Mouse (Mus musculus): ENCODE results near the gene Cntnap2.
"Not testable (repeated sequence)": the region's sequence is repeated elsewhere in the genome, so short reads cannot be mapped to it uniquely, and the experiment has no call there.

The Cntnap2 gene

DNA sequence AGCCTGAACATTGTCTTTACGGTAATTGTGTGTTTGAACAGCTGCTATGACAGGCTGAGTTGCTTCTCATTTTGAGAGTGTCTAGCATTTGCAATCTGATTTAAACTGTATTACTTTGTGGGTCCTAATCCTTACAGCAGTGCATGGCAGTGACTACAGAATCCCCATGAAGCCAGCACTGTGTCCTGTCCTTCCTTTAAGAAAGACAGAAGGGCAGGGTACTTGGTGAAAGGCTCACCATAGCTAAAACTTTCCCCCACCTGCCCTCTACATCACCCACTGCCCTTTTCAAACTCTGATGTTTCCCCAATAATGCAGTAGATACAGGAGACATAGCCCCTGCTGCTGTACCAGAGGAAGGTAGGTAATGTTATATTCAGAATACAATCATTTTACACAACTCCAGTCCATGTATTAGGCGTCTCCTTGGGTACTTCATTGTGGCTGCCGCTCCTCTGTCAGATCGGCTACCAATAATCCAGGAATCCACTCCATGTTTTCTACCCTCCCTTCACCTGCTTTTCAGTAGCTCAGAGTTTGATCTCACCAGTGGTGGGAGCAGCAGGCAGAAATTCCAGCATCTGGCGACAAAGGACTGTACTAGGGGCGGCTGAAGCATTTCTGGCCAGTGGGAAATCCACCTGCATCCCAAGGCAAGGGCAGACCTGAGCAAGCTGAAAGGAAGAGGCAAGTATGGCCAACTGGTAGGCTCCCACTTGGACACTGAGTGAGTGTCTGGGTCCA is 2184.9 kb downstream of the Cntnap2 start:
- DNase-seq (ENCODE audit: low spot score), result peak; percentile 24

DNA sequence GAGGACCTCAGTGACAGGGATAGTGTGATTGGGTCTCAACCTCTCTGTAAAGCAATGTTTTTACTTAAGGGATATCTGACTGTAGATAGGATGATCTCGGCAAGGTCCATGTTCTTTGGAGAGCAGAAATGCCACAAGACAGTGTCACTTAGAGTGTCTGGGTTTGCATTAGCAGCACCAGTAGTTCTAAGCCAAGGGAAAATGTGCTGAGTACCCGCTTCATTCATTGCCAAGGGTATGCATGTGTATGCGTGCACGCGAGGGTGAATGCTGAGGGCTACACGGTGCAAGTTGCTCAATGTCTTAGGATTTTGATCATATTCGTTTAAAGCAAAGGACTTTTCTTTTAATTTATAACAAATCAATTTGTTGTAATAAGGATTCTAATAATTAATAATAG is 2185.5 kb downstream of the Cntnap2 start:
- DNase-seq (ENCODE audit: low spot score), result no peak

DNA sequence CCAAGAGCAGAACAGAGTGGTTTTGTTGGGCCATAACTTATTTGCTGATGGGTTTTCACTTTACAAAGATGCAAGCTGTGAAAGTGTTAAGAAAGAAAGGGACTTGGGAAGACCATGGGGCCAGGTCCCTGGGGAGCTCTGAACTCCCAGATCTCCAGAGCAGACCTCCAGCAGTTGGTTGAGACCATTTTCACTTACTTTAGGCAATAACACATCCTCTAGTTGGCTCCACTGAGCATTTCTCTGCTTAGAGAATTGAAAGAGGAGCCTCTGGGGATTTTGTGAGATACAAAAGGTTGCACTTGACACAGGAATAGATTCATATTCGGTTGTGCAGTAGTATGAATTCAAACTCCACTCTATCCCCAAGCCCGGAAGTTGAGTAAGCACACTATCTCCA is 2196.1 kb downstream of the Cntnap2 start:
- DNase-seq (ENCODE audit: low spot score), result no peak

DNA sequence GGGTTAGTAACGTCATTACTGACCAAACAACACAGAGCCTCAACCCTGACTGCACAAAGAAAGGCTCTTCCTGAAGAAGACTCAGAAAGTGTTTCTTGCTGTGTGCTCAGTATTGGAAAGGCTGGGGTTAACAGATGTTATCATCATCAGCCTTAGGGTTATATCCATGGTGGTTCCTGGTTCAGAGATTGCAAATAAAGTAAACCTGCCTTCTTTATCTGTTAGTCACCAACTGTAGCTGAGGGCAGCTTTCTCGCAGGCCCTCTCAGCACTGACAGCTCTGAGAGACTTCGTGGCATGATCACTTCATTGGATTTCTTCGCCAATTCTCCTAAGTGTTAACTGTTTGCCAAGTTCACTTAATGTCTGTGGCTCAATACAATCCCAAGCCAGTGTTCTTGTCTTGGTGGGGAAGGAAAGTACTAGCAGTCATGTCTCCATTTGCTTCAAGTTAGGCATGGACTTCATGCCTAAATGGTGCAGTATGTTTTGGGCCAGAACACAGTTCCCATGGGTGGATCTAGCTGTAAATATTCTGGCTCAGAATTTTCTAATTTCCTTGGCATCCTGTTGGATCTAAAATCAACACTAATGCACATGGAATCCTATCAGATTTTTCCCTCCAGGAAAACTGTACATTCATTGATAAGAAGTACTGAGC is 2197.2 kb downstream of the Cntnap2 start:
- DNase-seq (ENCODE audit: low spot score), result no peak

DNA sequence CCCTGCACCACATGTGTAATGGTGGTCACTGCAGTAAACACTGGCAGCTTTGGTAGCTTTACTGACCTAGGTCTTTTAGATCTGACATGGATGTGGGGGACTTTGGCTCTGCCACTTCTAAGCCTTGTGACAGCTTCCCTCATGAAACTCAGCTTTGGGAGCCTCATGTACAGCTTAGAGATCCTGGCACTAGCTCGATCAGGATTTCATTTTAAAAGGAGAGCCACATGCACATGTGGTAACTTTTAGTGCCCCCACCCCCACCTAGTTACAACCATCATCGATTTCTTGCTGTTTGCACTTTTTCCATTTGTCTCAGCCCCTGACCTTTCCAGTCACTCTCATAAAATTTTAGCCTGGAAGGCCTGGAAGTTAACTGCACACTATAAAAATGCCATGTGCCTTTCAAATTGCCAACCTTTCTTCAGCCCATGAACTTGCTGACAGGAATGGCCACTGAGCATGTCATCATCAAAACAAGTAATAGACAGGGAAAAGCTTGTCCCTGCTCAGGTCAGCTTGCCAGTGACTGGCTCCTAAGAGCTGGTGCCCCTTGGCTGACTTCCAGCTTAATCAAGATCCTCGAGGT is 2197.9 kb downstream of the Cntnap2 start:
- DNase-seq (ENCODE audit: low spot score), result no peak

DNA sequence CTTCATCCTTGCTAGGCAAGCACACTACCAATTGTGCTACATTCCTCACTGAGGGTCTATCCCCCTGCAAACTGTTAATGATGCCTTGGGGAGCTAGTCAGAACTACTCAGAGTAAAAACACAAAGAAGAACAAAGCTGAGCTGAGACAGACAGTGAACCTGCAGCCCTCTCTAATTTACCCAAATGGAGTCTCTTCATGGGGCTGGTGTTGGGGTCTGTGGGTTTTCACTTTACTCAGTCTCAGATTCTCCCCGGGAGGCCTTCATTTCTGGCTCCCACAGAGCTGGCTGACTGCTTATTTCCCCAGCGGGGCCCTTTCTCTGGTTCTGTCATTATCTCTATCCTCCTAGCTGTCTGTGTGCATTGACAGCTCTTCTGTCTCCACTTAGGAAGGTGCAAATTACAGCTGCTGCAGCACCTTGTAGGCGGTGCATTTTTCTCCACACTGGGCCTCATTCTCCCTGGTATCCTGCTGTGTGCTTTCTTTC is 2200.5 kb downstream of the Cntnap2 start:
- DNase-seq (ENCODE audit: low spot score), result no peak

DNA sequence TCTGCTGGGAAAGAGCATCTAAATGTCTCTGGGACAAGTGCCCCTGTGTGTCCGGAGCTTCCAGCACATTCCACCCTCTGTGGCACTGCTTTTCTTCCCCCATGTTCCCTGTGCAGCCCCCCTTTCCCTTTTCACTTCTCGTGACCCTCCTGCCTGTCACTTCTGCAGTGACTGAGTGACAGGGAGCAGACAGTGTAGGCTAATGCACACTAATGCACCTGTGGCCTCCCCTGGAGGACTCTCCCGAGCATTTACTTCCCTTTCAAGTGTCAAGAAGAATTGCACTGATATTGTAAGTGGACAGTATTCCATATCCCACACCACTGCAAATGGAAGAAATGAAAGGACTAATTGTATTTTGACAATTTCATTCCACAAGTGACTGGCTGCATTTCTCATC is 2208.1 kb downstream of the Cntnap2 start:
- no peak for DNase-seq (ENCODE audit: low spot score)

DNA sequence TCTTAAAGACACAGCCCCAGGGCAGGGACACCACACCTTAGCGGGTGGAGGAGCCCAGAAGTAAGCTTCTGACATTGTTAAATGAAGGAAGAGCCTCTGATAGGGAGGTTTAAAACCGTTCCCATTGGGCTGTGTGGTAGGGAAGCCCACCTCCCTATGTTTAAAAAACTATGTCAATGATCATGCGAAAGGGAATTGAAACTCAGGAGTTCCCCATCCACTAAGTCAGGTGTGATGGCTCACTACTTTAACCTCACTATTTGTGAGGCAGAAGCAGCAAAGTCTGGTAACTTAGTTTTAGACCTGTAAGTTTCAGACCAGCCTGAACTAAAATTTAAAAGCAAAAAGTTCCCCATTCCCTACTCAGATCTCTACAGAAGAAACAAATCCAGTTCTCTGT is 2210.3 kb downstream of the Cntnap2 start:
- no peak for DNase-seq (ENCODE audit: low spot score)

DNA sequence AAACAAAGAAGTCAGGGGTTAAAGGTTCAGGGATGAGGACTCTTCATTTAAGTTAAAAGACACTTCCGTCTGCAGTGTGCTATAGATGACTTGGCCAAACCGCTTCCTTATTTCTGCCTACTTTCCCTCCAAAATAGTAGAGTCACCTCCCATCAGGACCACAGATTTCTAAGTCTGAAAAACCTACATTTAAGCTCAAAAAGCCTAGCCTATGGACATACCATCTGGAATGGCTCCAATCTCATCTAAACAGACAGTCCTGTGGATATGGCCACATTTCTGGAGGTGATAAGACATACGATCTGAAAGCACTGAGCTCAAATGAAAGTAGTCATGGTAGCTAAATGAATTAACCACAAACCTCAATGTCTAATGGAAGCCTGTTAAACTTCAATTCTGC is 2212.4 kb downstream of the Cntnap2 start:
- no peak for DNase-seq (ENCODE audit: low spot score)

DNA sequence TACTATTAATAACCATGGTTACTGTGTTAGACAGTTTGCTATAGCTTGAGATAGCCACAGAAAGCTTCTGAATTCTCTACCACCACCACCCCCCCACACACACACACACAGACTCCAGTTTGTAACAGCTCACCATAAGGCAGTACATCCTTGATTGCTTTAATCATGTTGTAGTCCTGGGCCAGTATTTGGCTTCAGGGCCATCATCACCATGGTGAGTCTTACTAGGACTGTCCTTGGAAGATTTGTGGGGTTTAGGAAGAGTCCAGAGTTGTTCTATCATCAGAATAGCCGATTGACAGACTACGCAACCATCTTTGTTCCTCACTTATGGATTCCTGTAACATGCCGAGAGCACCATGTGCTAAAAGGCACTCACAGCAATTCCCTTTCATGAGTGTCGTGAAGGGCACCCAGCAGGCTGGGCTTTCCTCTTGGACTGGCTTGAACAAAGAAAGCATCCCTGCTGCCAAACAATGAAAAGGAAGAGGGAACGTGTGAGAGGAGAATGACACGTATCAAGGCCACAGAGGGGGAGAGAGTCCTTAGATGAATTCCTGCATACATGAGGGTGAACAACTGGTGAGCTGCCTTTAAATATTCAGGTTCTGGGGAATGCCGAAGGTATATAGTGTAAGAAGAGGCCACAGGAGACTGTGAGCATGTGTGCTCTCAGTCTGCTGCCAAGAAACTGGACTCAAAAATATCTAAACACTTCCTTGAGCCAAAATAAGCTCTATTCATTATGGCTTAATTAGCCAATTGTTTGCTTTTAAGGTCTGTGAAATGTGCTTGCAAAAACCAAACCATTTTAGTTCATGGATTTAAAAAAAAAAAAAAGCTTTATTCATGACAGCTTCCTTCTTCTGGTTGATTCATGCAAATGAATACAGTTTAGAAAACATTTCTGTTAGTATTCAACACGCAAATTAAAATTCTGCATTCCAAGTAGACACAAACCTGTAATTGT is 2213.7 kb downstream of the Cntnap2 start:
- no peak for DNase-seq (ENCODE audit: low spot score)

DNA sequence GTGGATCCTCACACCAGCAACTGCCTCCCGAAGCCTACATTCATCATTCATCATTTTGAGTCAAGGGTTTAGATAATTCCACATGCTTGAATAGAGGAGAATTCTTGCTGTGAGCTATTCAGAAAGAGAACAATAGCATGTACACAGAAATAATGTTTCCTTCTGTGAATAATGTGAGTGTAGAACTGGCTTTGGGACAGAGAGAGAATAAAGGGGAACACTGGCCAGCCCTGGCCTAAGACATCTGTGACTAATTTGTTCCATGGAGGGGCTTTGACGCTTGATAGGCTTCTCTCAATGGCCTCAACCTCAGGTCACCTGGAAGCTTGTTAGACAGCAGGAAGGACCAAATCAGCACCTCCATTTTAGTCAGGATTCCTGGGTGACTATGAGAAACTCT is 2215.9 kb downstream of the Cntnap2 start:
- DNase-seq (ENCODE audit: low spot score), result no peak

DNA sequence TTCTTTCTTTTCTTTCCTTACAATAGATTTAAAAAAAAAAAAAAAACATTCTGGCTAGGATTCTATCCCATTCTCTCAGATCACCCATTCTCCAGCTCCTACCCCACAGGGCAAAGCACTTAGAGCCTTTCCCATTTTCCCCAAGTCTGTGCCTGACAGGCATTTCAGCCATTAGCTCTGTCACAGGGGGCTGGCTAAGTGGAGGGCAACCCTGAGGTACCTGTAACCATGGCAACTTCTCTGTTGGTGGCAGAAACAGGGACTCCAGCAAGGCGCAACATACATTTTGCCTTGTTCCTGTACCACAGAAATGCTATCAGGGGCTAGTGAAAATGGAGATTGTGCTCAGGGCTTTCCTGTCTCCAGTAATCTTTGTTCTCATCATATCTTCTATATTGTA is 2220.0 kb downstream of the Cntnap2 start:
- no peak for DNase-seq (ENCODE audit: low spot score)

DNA sequence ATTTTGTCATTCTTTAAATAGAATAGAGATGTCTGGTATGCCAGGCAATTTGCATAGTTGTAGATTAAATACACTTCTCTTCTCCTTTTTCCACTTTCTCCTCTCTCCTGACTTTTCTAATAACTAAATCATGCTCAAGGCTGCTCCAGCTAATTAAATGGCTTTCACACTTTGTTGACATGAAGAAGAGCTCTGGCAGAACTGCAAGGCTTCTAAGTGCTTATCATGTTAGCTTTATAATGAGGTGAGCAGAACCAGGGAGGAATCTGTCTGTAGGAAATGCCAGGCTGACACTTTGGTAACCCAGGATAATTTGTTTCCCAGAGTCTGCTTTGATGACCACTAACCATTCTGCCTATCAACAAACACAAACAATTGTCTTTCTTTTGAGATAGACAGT is 2222.4 kb downstream of the Cntnap2 start:
- DNase-seq (ENCODE audit: low spot score), result no peak

DNA sequence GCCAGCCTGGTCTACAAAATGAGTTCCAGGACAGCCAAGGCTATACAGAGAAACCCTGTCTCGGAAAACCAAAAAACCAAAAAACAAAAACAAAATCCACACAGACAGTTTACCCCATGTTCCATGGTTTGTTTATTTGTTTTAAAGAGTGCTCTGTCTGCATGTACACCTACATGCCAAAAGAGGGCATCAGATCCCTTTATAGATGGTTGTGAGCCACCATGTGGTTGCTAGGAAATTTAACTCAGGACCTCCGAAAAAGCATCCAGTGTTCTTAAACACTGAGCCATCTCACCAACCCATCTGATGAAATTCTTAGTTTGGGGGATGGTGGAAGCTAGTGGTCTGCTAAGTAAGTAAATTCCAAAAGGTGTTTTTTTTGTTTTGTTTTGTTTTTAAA is 2225.6 kb downstream of the Cntnap2 start:
- DNase-seq (ENCODE audit: low spot score), result no peak

DNA sequence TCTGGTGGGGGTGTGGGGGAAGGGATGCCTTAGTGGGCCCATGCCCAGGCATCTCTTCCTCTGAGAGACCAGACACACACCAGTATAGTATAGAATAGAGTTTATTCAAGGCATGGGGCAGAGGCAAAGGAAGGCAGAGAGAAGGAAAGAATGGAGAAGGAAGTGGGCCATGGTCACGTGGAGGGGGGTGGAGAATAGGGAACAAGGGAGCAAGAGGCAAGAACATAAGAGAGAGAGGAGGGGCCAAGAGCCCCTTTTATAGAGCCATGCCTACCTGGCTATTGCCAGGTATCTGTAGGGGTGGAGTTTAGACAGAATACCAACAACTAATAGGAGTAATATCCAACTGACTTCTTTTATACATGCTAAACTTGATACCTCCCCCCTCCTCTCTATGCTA is 2226.6 kb downstream of the Cntnap2 start:
- no peak for DNase-seq (ENCODE audit: low spot score)

DNA sequence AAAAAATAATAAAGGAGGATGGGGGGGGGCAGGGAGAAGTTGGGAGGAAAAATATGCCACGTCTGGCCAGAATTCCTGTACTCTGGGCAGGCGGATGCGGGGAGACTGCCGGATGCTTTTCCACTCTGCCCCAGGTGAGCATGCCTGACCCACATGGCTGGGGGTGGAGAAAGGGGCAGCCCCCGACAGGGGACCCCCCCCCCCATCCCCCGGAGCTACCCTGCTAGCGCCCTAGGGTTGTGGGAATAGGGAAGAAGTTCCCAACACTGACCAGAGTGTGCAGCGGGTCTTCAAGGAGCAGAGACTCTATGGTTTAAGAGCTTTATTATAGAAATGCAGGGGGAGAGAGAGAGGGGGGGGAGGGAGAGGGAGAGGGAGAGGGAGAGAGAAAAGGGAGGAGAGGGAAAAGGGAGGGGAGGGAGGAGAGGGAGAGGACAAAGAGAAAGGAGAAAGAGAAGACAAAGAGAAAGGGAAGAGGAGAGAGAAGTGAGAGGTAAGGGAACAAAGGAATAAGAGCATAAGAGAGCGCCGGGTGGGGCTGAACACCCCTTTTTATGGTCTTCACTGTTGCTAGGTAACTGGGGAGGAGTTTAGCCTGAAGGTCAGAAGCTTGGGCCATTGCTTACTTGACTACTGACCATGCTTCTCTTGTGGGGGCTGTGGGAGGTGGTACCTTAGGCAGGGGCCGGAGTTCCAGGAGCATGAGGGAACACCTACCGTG is 2227.2 kb downstream of the Cntnap2 start:
- not testable (repeated sequence) for DNase-seq (ENCODE audit: low spot score)

DNA sequence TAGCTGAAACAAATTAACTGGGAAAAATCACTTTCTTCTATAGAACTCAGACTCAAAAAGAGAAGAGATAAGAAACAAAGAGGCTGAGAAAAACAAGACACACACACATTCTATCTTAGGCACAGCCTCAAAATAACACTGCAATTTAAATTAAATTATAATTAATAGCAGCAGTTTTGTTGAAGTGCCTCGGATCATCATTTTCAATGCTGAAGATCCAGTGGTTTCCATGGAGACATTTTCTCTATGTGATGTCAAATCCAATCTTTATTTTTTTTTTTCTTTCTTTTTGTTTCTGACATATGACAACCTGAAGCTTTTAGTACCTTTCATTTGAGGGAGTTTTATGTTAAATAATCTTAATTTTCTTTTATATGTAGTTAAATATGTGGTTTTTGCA is 2228.6 kb downstream of the Cntnap2 start:
- no peak for DNase-seq (ENCODE audit: low spot score)

DNA sequence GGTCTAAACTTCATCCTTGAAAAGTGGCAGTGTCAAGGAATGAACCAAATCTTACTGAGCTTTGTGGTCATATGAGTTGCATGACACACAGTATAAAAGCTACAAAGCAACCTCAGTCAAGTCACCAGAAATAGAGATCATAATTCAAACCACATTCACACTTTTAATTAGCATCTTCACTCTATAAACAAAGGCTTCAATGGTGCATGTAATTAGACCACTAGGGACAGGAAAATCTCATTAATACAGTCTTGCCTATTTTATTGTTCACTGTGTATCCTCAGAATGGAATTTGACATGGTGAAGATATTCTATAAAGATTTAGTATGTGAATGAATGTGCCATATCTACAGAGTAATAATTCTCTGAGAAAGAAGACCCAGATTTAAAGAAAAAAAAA is 2232.8 kb downstream of the Cntnap2 start:
- no peak for DNase-seq (ENCODE audit: low spot score)

DNA sequence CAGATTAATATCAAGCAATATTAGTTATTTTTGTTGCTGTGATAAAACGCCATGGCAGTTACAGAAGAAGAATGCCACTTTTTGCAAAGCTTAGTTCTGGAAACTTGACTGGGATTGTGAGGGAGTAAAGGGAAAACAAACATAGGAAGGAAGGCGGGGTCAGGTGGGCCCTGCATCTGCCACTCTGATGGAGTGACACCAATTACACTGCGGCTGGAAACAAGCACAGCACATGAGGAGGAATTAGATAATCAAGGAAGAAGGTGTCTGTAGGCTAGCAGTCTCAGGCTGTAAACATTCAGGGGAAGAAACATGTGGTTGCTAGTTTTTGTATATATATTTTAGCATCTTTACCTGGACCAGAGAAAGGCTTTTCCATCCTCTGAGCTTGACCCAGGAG is 2233.3 kb downstream of the Cntnap2 start:
- no peak for DNase-seq (ENCODE audit: low spot score)

DNA sequence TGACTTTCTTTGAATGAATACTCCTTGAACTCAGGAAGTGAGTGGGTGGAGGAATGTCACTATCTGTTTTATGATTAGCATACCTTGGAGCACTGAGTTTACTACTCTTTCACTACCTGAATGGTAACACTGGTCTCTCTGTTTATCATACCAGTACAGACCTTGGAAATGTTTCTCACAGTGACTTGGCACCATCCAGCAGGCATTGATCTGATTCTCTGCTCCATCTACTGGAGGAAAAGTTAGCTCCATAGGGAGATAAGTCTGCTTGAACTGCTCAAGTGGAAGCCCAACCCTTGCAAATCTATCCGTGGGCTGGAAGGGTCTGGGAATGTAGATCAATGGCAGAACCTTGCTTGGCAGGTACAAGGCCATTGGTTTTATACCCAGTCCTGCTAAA is 2235.3 kb downstream of the Cntnap2 start:
- DNase-seq (ENCODE audit: low spot score), result no peak

DNA sequence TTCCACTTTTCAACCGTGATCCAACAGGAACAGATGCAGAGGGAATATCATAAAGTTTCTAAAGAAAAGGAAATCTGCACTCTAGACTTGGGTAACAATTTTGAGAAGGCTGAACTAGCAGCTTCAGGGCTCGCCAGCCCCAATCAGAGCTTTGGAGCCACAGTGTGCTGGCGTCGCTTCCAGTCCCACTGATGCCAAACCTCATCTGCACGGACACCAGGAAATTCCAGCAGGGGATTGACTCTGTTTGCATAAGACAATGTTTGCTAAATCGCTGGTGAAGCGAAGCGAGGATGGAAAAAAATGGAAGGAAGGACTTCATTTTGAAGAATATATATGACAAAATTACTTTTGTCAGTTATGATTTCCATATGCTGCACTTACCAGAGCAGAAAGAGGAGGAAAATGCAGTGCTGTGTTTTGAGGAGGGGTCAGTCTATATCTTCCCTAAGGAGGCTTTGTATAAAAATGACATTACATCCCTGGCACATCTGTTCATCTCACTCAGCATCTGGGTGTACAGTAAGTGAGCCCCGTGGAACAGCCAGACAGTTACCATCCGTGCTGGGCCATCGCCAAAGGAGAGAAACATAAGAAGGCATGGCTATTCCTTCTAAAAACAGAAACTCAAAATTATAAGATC is 2245.8 kb downstream of the Cntnap2 start:
- DNase-seq (ENCODE audit: low spot score), result peak; percentile 17
